Mouse (Mus musculus) lung, postnatal 0 days (tissue): ENCODE data around the gene Itsn2.

Experiments used
- CTCF ChIP-seq: IDR thresholded peaks from 2 replicates; pipeline ENCODE4 v1.5.1; 2016; ENCODE audit warnings: antibody characterized with exemption, mild to moderate bottlenecking
- EP300 ChIP-seq: IDR thresholded peaks from 2 replicates; pipeline ENCODE4 v1.6.1; 2016; ENCODE audit warnings: antibody characterized with exemption, mild to moderate bottlenecking, control low read depth

DNA sequence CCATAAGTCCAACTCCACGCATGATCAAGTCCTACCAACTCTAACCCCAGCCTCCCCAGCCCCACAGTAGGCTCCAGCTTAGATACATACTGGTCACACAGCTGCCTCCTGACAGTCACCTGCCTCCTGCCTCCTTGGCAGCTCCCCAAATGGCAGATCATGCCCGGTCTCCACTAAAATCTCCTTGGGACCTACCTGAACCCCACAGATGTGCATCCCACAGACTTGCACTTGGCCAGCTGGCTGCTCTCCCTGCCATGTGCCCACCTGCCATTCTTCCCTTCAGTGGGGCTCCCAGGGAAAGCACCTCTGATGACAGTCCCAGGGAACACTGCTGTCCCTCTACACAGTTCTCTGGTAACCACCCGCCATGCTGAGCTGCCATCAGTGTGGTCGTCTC lies 115.9 kb downstream of the Itsn2 start:
- no peak for TF ChIP-seq EP300
- no peak for TF ChIP-seq CTCF
